Mouse (Mus musculus): Measurements from ENCODE around the gene D17Wsu92e. TPM values are rescaled to one million over a fixed set of nuclear protein-coding genes. Genes with fewer than 3 reads are reported as not detected.

The D17Wsu92e gene
- polyA plus RNA-seq (2017; shearing (Covaris generic)): 10 to 100 TPM; 34.3 to 38.3 TPM

DNA sequence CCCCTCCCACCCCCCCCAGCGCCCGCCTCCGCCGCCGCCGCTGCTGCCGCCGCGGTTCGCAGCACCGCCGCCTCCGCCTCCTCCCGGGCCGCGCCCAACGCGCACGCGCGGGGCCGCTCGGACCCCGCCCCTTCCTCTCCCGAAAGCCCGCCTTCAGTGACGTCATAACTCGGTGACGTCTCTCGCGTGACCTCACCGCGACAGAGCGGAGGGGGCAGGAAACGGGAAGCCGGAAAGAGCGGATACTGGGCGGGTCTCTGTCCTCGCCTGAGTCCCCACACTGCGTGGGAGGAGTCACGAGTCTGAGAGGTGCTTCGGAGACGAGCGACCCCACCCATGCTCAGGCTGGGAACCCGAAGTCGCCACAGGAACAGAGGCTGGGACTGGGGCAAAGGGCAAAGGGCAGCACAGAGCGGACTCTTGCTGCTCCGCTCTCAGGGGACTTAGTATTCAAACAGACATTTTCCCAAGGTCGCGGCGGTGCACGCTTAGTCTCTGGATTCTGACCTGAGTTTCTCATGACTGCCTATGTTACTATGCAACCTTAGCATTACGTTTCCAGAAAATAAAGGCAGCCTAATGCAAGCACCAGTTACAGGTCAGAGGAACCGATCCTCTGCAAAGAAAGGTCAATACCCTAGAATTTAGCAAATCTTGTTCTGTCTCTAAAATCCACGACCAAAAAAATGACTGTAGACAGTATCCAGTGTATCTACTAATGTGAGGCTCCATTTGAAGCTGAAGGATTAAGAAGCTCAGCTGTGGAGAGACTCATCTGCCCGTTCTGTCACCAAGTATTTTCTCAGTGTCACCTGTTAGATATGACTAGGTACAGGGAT, at the start of gene D17Wsu92e:
D17Wsu92e (minus strand) TSS at position 81 of the 839 bp plus-strand sequence.

DNA sequence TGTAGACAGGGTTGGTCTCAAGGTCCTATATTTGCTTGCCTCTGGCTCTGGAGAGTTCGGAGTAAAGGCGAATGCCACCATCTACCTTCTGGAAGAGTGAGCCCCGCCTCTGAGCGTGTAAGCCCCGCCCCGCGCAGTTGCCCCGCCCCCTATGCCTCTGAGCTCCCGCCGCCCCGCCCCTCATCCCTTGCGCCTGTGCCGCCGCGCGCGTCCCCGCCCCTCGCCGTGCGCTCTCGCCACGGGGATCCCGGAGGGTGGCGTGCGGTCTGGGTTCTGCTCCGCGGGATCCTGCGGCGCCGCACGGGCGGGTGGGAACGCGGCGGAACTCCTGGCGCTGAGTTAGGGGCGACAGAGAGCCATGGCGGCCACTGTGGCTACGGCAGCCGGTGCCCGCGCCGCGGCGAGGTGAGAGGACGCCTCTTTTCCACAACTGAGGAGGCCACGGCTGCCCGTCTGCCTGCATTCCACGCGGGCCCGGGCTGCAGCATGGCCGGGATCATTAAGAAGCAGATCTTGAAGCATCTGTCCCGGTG, 35.9 kb upstream of the D17Wsu92e start, which contains the start of gene Uhrf1bp1:
Uhrf1bp1 (plus strand) TSS at position 177 of the 533 bp plus-strand sequence.

GRCm38 (mm10) chr17:27837850-27838249, 17.4 kb upstream of the D17Wsu92e start, which contains the start of gene Snrpc:
Snrpc (plus strand) TSS chr17:27838150.

DNA sequence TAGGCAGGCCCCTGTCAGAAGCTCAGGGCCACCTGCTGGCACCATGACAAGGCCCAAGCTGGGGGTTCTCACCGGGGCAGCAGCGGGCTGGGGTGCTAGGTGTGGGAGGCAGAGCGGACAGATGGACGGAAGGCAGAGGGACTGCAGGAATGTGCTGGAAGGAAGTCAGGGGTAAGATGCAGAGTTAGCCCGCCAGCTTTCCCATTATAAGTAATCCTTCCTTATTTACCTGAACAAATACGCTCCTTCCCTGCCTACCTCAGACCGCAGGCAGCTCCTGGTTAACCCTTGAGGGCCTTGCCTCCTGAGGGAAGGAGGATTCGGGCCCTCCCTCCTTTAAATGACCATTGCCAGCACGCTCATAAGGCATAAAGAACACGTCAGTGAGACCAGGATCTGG, 91.7 kb downstream of the D17Wsu92e start, which contains the start of gene Spdef:
Spdef (minus strand) TSS at position 186 of the 400 bp plus-strand sequence.

Other genes starting within 250 kb of the D17Wsu92e start
- 10 to 100 TPM; 60.3 to 68.8 TPM for gene Nudt3, start 197.2 kb downstream of the D17Wsu92e start, polyA plus RNA-seq (2017; shearing (Covaris generic))
- gene RPS10-NUDT3, start 185.4 kb downstream of the D17Wsu92e start, polyA plus RNA-seq (2017; shearing (Covaris generic)): not detected
- gene Rps10, start 184.0 kb downstream of the D17Wsu92e start, polyA plus RNA-seq (2017; shearing (Covaris generic)): 1,000 to 10,000 TPM in 1 of 2 experiments, 100 to 1,000 TPM in 1; 907 to 1,598 TPM
- gene Pacsin1, start 165.1 kb downstream of the D17Wsu92e start, polyA plus RNA-seq (2017; shearing (Covaris generic)): 10 to 100 TPM; 34.6 to 81.2 TPM
- gene Spdef, start 91.7 kb downstream of the D17Wsu92e start, polyA plus RNA-seq (2017; shearing (Covaris generic)): under 1 TPM in 1 of 2 experiments, not detected in 1; 0.28 TPM
- 100 to 1,000 TPM; 217 to 238 TPM for gene Snrpc, start 17.5 kb upstream of the D17Wsu92e start, polyA plus RNA-seq (2017; shearing (Covaris generic))
- 1 to 10 TPM; 1.1 to 2.5 TPM for gene Uhrf1bp1, start 35.8 kb upstream of the D17Wsu92e start, polyA plus RNA-seq (2017; shearing (Covaris generic))
- gene Anks1, start 88.7 kb upstream of the D17Wsu92e start, polyA plus RNA-seq (2017; shearing (Covaris generic)): 10 to 100 TPM; 10.7 to 12.5 TPM
- 10 to 100 TPM; 45.7 to 50.0 TPM for gene Taf11, start 89.2 kb upstream of the D17Wsu92e start, polyA plus RNA-seq (2017; shearing (Covaris generic))